Mouse (Mus musculus): ENCODE results near the gene Zfp92. TPM values are rescaled to one million over a fixed set of nuclear protein-coding genes. Genes with fewer than 3 reads are reported as not detected.

Gene Zfp92
- polyA plus RNA-seq, 1 experiment from 2014 or later: 0.38 TPM

DNA sequence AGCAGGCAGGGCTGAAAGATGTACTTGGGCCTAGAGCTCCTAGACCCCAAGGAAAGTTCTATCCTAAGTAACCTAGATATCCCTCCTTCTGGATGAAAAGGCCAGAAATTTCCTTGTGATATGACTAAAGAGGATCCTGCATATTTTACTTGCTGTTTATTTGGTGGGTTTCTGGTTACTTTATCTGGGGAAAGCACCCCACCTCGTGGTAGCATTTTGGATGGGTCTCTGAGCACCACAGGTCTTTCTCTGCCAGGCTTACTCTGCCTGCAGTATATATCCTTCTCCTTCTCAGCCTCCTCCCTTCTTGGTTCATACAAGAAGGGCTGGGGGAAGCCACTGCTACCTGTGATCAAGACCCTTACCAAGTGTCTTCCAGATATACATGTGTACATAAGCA is 1.9 kb downstream of the Zfp92 start:
- DNase-seq (ENCODE audit: low spot score): no peak
- no peak for ATAC-seq (replicated peaks; ENCODE audit: low FRiP score, low TSS enrichment, low read depth)
- Histone ChIP-seq H3K27me3 (replicated peaks; ENCODE audit: control insufficient read depth, insufficient read depth, low read length) (0 out of 2 replicates have a peak, but pooled peaks cover 3% of the 10 kb centered on the region), H3K4me1 (replicated peaks; ENCODE audit: control insufficient read depth, insufficient read depth, low read length) (no peaks in the 10 kb centered on the region), H3K27ac (ENCODE audit: low read depth) (no peak overlapping the region), H3K9ac (ENCODE audit: low read length) (no peak overlapping the region), H3K9me3 (ENCODE audit: control insufficient read depth, low read length) (no peaks in the 10 kb centered on the region), H3K4me2 (ENCODE audit: low read length) (no peak overlapping the region), H3K4me3 (ENCODE audit: low read depth, low read length) (no peak overlapping the region), H3K36me3 (ENCODE audit: control insufficient read depth, insufficient read depth, low read length) (no peaks in the 10 kb centered on the region)
- WGBS: 38% methylated on average over 1 of the region's 1 CpGs

DNA sequence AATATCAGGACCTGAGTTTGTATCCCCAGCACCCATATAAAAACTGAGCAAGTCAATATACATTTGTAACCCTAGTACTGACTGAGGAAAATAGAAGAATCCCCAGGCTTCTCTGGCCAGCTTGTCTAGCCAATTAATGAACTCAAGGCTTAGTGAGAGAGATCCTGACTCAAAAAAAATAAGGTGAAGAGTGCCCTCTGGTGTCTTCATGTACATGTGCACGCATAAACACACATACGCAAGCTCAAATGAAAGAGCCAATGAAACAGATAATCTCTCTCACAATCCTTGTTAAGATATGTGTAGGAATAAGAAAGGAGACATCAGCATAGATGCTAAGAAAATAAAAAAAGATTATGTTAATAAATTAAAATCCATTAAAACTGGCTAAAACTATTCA is 19.1 kb downstream of the Zfp92 start:
- no peak overlapping the region for H3K9ac ChIP-seq (ENCODE audit: low read length)
- no peak overlapping the region for H3K4me3 ChIP-seq (ENCODE audit: low read depth, low read length)
- no peaks in the 10 kb centered on the region for H3K36me3 ChIP-seq (ENCODE audit: control insufficient read depth, insufficient read depth, low read length)
- no peaks in the 10 kb centered on the region for H3K27me3 ChIP-seq (replicated peaks; ENCODE audit: control insufficient read depth, insufficient read depth, low read length)
- no peaks in the 10 kb centered on the region for H3K9me3 ChIP-seq (ENCODE audit: control insufficient read depth, low read length)
- H3K27ac ChIP-seq (ENCODE audit: low read depth): no peak overlapping the region
- H3K4me2 ChIP-seq (ENCODE audit: low read length): no peak overlapping the region
- ATAC-seq (replicated peaks; ENCODE audit: low FRiP score, low TSS enrichment, low read depth): no peak
- no peak for DNase-seq (ENCODE audit: low spot score)
- WGBS: 74% methylated on average over 2 of the region's 2 CpGs
- H3K4me1 ChIP-seq (replicated peaks; ENCODE audit: control insufficient read depth, insufficient read depth, low read length): no peaks in the 10 kb centered on the region

DNA sequence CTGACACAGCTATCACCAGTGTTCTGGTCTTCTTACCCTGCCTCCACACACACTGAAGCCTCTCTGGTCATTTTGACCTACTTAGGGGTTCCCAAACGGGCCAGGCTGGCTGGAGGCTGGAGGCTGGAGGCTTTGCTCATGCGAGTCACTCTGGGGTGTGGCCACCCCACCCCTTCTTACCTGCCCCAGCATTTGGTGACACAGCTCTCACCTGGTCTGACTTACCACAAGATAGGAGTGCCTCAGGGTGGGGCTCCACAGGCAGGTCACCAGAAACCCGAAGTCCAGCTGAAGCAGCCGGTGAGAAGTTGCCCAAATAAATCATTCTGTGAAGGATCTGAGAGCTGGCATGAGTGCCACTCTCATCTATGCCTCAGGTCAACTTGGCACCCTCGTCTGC is 22.0 kb downstream of the Zfp92 start:
- 73% methylated on average over 5 of the region's 5 CpGs for whole genome bisulfite sequencing
- no peak overlapping the region for H3K4me2 ChIP-seq (ENCODE audit: low read length)
- no peak overlapping the region for H3K27ac ChIP-seq (ENCODE audit: low read depth)
- no peak overlapping the region for H3K9ac ChIP-seq (ENCODE audit: low read length)
- ATAC-seq (replicated peaks; ENCODE audit: low FRiP score, low TSS enrichment, low read depth): no peak
- no peaks in the 10 kb centered on the region for H3K9me3 ChIP-seq (ENCODE audit: control insufficient read depth, low read length)
- H3K4me3 ChIP-seq (ENCODE audit: low read depth, low read length): no peak overlapping the region
- DNase-seq (ENCODE audit: low spot score): no peak
- no peaks in the 10 kb centered on the region for H3K36me3 ChIP-seq (ENCODE audit: control insufficient read depth, insufficient read depth, low read length)
- no peaks in the 10 kb centered on the region for H3K4me1 ChIP-seq (replicated peaks; ENCODE audit: control insufficient read depth, insufficient read depth, low read length)
- H3K27me3 ChIP-seq (replicated peaks; ENCODE audit: control insufficient read depth, insufficient read depth, low read length): no peaks in the 10 kb centered on the region

DNA sequence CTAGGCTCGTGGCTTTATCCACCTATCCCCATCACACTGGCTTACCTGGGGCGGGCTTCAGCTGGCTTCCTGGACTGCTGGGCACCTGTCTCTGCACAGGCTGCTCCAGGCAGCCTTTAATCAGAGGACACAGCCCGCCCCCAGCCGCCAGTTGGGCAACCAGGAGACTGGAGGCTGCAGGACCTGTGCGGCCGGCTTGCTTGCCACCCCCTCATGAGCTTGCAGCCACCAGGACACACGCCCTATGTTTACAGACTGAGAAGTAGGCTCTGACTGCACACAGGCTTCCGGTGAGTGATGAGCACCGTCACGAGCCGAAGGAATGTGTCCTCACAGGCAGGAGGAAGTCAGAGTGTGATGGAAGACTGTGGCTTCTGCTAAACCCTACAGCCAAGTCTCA is 24.4 kb downstream of the Zfp92 start, which contains the start of gene Trex2:
TSS of gene Trex2 (minus strand) at position 93 of the 400 bp plus-strand sequence.
- H3K27ac ChIP-seq (ENCODE audit: low read depth): no peak within 1 kb of the TSS
- no peak for DNase-seq (ENCODE audit: low spot score)
- H3K36me3 ChIP-seq (ENCODE audit: control insufficient read depth, insufficient read depth, low read length): no peaks in the 10 kb centered on the region
- no peaks in the 10 kb centered on the region for H3K27me3 ChIP-seq (replicated peaks; ENCODE audit: control insufficient read depth, insufficient read depth, low read length)
- no peaks in the 10 kb centered on the region for H3K4me1 ChIP-seq (replicated peaks; ENCODE audit: control insufficient read depth, insufficient read depth, low read length)
- 44% methylated on average over 11 of the region's 11 CpGs for WGBS
- no peak within 1 kb of the TSS for H3K9ac ChIP-seq (ENCODE audit: low read length)
- H3K4me3 ChIP-seq (ENCODE audit: low read depth, low read length): no peak within 1 kb of the TSS
- no peak for ATAC-seq (replicated peaks; ENCODE audit: low FRiP score, low TSS enrichment, low read depth)
- H3K4me2 ChIP-seq (ENCODE audit: low read length): no peak within 1 kb of the TSS
- H3K9me3 ChIP-seq (ENCODE audit: control insufficient read depth, low read length): no peaks in the 10 kb centered on the region

DNA sequence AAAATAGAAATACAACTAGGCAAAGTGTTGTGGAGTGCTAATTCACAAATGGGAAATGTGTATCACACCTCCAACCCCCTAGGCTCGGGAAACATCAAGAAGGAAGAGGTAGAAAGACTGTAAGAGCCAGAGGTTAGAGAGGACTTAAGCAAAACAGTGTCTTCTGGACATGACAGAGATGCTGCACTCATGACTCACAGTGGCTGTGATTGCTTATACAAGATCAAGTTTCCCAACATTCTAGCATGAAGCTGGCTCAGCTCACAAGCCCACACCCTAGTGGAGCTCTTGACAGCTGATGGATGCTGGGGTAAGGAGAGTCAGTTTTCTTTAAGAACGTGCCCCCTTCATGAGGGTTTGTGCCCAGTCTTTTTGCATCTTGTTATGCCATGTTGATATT is 30.5 kb downstream of the Zfp92 start:
- 76% methylated on average over 2 of the region's 2 CpGs for WGBS
- no peaks in the 10 kb centered on the region for H3K9me3 ChIP-seq (ENCODE audit: control insufficient read depth, low read length)
- no peak overlapping the region for H3K27ac ChIP-seq (ENCODE audit: low read depth)
- no peak overlapping the region for H3K4me2 ChIP-seq (ENCODE audit: low read length)
- no peak overlapping the region for H3K9ac ChIP-seq (ENCODE audit: low read length)
- no peaks in the 10 kb centered on the region for H3K36me3 ChIP-seq (ENCODE audit: control insufficient read depth, insufficient read depth, low read length)
- H3K4me3 ChIP-seq (ENCODE audit: low read depth, low read length): no peak overlapping the region
- no peak for DNase-seq (ENCODE audit: low spot score)
- no peaks in the 10 kb centered on the region for H3K27me3 ChIP-seq (replicated peaks; ENCODE audit: control insufficient read depth, insufficient read depth, low read length)
- ATAC-seq (replicated peaks; ENCODE audit: low FRiP score, low TSS enrichment, low read depth): no peak
- no peaks in the 10 kb centered on the region for H3K4me1 ChIP-seq (replicated peaks; ENCODE audit: control insufficient read depth, insufficient read depth, low read length)

DNA sequence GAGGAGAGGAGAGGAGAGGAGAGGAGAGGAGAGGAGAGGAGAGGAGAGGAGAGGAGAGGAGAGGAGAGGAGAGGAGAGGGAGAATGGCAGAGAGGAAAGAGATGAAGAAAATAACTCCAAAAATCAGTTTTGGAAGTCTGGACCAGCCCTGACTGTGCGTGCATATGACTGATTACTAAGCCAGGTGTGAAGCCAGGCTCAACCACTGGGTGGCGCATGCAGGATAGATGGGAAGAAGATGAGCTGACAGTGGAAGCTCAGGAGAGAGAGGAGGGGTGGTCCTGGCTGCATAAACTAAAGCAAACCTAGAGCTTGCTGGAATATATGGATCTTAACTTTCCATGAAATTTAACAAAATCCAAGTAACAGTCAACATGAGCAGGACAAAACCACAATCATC is 41.1 kb downstream of the Zfp92 start:
- Histone ChIP-seq H3K27me3 (replicated peaks; ENCODE audit: control insufficient read depth, insufficient read depth, low read length) (0 out of 2 replicates have a peak, but pooled peaks cover 2% of the 10 kb centered on the region), H3K27ac (ENCODE audit: low read depth) (no peak overlapping the region), H3K9me3 (ENCODE audit: control insufficient read depth, low read length) (no peaks in the 10 kb centered on the region), H3K9ac (ENCODE audit: low read length) (no peak overlapping the region), H3K4me3 (ENCODE audit: low read depth, low read length) (no peak overlapping the region), H3K4me1 (replicated peaks; ENCODE audit: control insufficient read depth, insufficient read depth, low read length) (no peaks in the 10 kb centered on the region), H3K4me2 (ENCODE audit: low read length) (no peak overlapping the region), H3K36me3 (ENCODE audit: control insufficient read depth, insufficient read depth, low read length) (no peaks in the 10 kb centered on the region; the same call in 1 of the 2 replicates)
- ATAC-seq (replicated peaks; ENCODE audit: low FRiP score, low TSS enrichment, low read depth) (no peak), DNase-seq (ENCODE audit: low spot score) (peak; percentile 82)
- WGBS: 24% methylated on average over 2 of the region's 2 CpGs

DNA sequence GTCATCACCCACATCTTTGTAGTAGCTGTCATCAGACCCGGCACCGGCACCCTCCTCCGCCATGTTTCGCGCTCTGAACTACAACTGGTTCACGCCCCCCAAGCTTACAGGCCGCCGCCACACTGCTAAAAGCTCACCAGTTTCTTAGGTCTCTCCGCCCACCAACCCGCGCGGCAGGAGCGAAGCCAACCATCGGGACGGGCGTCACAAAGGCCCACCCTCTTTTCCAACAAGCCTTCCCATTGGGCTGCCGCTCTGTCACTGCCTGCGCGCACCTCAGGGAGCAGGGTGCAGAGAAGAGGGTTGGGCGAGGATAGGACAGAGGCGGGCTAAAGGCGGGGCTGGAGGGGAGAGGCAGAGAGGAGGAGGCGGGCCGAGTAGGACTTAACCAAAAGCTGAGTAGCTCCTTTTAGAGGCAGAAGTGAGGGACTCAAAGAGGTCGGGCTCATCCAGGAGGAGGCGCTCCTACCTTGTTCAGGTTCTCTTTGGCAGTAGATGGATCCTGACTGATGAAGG is 48.0 kb downstream of the Zfp92 start, which contains the start of gene Haus7:
TSS of gene Haus7 (minus strand) at position 168 of the 516 bp plus-strand sequence.
- 0 out of 2 replicates have a peak, but pooled peaks cover 1% of the 10 kb centered on the region for H3K27me3 ChIP-seq (replicated peaks; ENCODE audit: control insufficient read depth, insufficient read depth, low read length)
- H3K4me2 ChIP-seq (ENCODE audit: low read length): peak within 1 kb of the TSS; percentile 56
- ATAC-seq (replicated peaks; ENCODE audit: low FRiP score, low TSS enrichment, low read depth): peak; percentile 100
- DNase-seq (ENCODE audit: low spot score): peak; percentile 85
- no peaks in the 10 kb centered on the region for H3K9me3 ChIP-seq (ENCODE audit: control insufficient read depth, low read length)
- H3K4me3 ChIP-seq (ENCODE audit: low read depth, low read length): peak within 1 kb of the TSS; percentile 49
- peak within 1 kb of the TSS; percentile 47 for H3K9ac ChIP-seq (ENCODE audit: low read length)
- 23% methylated on average over 26 of the region's 26 CpGs for WGBS
- no peaks in the 10 kb centered on the region for H3K36me3 ChIP-seq (ENCODE audit: control insufficient read depth, insufficient read depth, low read length)
- no peaks in the 10 kb centered on the region for H3K4me1 ChIP-seq (replicated peaks; ENCODE audit: control insufficient read depth, insufficient read depth, low read length)
- H3K27ac ChIP-seq (ENCODE audit: low read depth): no peak within 1 kb of the TSS

DNA sequence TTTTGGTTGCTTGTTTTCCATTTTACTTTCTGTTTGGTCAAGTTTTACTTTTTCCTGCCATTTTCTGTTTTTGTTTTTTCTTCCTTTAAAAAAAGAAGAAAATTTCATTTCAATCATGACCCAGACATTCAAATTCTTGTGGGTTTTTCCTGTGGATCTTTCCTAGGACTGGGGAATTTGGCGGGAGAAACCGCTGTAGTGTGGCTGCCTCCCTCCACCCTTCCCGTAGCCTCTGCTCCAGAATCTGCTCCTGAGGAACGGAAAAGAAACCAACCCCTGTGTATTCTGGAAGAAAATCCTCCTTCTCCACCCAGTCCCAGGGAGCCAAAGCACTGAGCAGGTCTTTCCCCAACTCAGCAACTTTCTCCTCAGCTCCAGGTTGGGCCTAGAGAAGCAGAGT is 49.9 kb downstream of the Zfp92 start:
- no peak for DNase-seq (ENCODE audit: low spot score)
- WGBS: 74% methylated on average over 4 of the region's 4 CpGs

DNA sequence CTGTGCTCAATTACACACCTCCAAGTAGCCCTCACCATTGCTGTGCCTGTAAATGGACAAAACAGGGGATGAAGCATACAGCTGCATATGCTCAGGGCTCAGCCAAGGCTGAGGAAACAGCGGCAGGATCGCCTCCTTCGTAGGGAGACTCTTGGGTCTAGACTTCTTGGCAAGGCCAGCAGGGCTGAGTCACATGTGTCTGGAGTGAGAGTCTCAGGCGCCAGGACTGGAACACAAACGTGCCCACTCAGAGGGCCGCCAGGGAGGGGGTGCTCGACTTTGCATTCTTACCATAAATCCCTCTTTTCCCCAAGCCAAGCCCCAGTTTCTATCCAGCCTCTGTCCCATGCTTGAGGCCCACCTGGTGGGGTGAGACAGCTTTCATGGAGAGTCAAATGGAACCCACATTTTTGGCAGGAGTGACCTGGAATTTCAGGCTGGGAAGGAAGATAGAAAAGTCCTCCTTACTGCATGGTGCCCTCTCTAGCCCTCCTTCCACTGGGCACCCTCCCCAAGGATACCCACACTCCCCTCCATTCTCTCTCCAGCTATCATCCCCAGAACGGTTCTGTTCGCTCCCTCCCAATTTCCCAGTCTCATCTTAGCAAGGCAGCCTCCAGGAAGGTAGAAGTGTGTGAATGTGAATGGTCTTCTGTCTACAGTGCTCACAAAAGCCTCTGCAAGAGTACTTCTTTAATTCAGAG is 54.7 kb downstream of the Zfp92 start:
- no peaks in the 10 kb centered on the region for H3K27me3 ChIP-seq (replicated peaks; ENCODE audit: control insufficient read depth, insufficient read depth, low read length)
- no peaks in the 10 kb centered on the region; the same call in 1 of the 2 replicates for H3K4me1 ChIP-seq (replicated peaks; ENCODE audit: control insufficient read depth, insufficient read depth, low read length)
- H3K4me2 ChIP-seq (ENCODE audit: low read length): no peak overlapping the region
- ATAC-seq (replicated peaks; ENCODE audit: low FRiP score, low TSS enrichment, low read depth) (no peak), DNase-seq (ENCODE audit: low spot score) (peak; percentile 23)
- no peak overlapping the region for H3K4me3 ChIP-seq (ENCODE audit: low read depth, low read length)
- no peak overlapping the region for H3K27ac ChIP-seq (ENCODE audit: low read depth)
- H3K9ac ChIP-seq (ENCODE audit: low read length): no peak overlapping the region
- WGBS: 56% methylated on average over 9 of the region's 9 CpGs
- H3K36me3 ChIP-seq (ENCODE audit: control insufficient read depth, insufficient read depth, low read length): no peaks in the 10 kb centered on the region
- H3K9me3 ChIP-seq (ENCODE audit: control insufficient read depth, low read length): no peaks in the 10 kb centered on the region

More for the DNA sequence above, 49.9 kb downstream of the Zfp92 start:
- Histone ChIP-seq H3K9me3 (ENCODE audit: control insufficient read depth, low read length) (no peaks in the 10 kb centered on the region), H3K4me2 (ENCODE audit: low read length) (no peak overlapping the region), H3K4me1 (replicated peaks; ENCODE audit: control insufficient read depth, insufficient read depth, low read length) (no peaks in the 10 kb centered on the region), H3K9ac (ENCODE audit: low read length) (no peak overlapping the region), H3K4me3 (ENCODE audit: low read depth, low read length) (no peak overlapping the region), H3K36me3 (ENCODE audit: control insufficient read depth, insufficient read depth, low read length) (no peaks in the 10 kb centered on the region), H3K27ac (ENCODE audit: low read depth) (no peak overlapping the region), H3K27me3 (replicated peaks; ENCODE audit: control insufficient read depth, insufficient read depth, low read length) (no peaks in the 10 kb centered on the region)
- ATAC-seq (replicated peaks; ENCODE audit: low FRiP score, low TSS enrichment, low read depth): no peak
